ENCODE assay signal across 8 mouse cellular contexts in genomic region chr1:135146077-135146945, GRCm38 (mm10). TPM values are rescaled to one million over a fixed set of nuclear protein-coding genes. Genes with fewer than 3 reads are reported as not detected.
A peak's percentile ranks its signal among the peaks of the same experiment; 100 is the strongest.
DNase-seq lines count a peak whose midpoint lies in the region.

Gene Arl8a, plus strand, starts transcription at chr1:135146824.

- H3K9me3 ChIP-seq in hindbrain, embryonic 10.5 days, result no peaks in the 10 kb centered on the region

- H3K27ac ChIP-seq in hindbrain, embryonic 10.5 days, result peak within 1 kb of the TSS; percentile 95

- under 1% methylated on average over 78 of the region's 78 CpGs for WGBS in hindbrain, embryonic 10.5 days

- peaks cover 29% of the 10 kb centered on the region for H3K27me3 ChIP-seq in hindbrain, embryonic 10.5 days (ENCODE audit: insufficient read depth, poor library complexity, severe bottlenecking)

- peaks cover 26% of the 10 kb centered on the region for H3K4me1 ChIP-seq in hindbrain, embryonic 10.5 days (replicated peaks)

- DNase-seq in MEL-GATA-1-ER (ENCODE audit: extremely low read depth, low read depth), result peak; percentile 24
- peak; percentile 84 for DNase-seq in cerebellum, adult 9-10 months
- DNase-seq in frontal cortex, adult 2 months (ENCODE audit: extremely low spot score in 1 of 2, low spot score in 1 of 2), result peak in 1 of 2 experiments; percentile 84
- peak; percentile 79 for DNase-seq in hindbrain, embryonic 10.5 days (ENCODE audit: low spot score)
- DNase-seq in layer of hippocampus, postnatal 14 days (ENCODE audit: low spot score in 2 of 2), result peak; percentile 77 to 87
- DNase-seq in lung, postnatal 14 days, result peak; percentile 87
- DNase-seq in ovary, postnatal 36 days (ENCODE audit: low spot score), result peak; percentile 89
- DNase-seq in thymus, postnatal 14 days, result peak; percentile 89

- peaks cover 4% of the 10 kb centered on the region for H3K36me3 ChIP-seq in hindbrain, embryonic 10.5 days

- peak within 1 kb of the TSS; percentile 97 for H3K4me3 ChIP-seq in hindbrain, embryonic 10.5 days

RNA-seq across cellular contexts. Expression of gene Arl8a, which starts in this region (rescaled TPM):
- 337 and 341 TPM in 2 replicates for polyA plus RNA-seq in frontal cortex, adult 2 months (2012; rRNA removed)
- polyA plus RNA-seq in hindbrain, embryonic 10.5 days (2016; fragmentation: Nextera tagmentation; extraction: Ambion mirVana), result 61.1 and 95.3 TPM in 2 replicates
- 100 to 1,000 TPM; 307 to 334 TPM for total RNA-seq in layer of hippocampus, postnatal 14 days (2021)
